Mouse (Mus musculus) naive thymus-derived CD4-positive, alpha-beta T cell, adult 5 months (primary cell): ENCODE results near the gene Gzmc. TPM values are rescaled to one million over a fixed set of nuclear protein-coding genes. Genes with fewer than 3 reads are reported as not detected.

ENCODE experiments used
- polyA plus RNA-seq: library from polyadenylated mRNA; unstranded; fragments of 100-300 nt; shearing (Covaris generic); gene quantifications from one replicate; pipeline ENCODE4 v1.2.1, GENCODE M21; 2017

Gzmc gene
- polyA plus RNA-seq = 0.92 TPM

GRCm38 (mm10) chr14:56234556-56234955, at the start of gene Gzmc:
Gzmc (minus strand) TSS chr14:56234656.

GRCm38 (mm10) chr14:56262153-56262552, 27.7 kb upstream of the Gzmc start, which contains the start of gene Gzmb:
Gzmb (minus strand) TSS chr14:56262260.

GRCm38 (mm10) chr14:56211317-56211716, 23.1 kb downstream of the Gzmc start, which contains the start of gene Gzmf:
Gzmf (minus strand) TSS chr14:56211417.

Other genes with a start within 250 kb of the Gzmc start
- gene Mcpt1, start 216.7 kb downstream of the Gzmc start, polyA plus RNA-seq = not detected
- gene Mcpt9, start 204.2 kb downstream of the Gzmc start, polyA plus RNA-seq = not detected
- not detected for gene Mcpt2, start 192.6 kb downstream of the Gzmc start, polyA plus RNA-seq
- not detected for gene Mcpt4, start 172.3 kb downstream of the Gzmc start, polyA plus RNA-seq
- gene Mcpt8, start 149.4 kb downstream of the Gzmc start, polyA plus RNA-seq = not detected
- not detected for gene Ctsg, start 132.1 kb downstream of the Gzmc start, polyA plus RNA-seq
- gene Gzme, start 114.0 kb downstream of the Gzmc start, polyA plus RNA-seq = not detected
- not detected for gene Gzmd, start 102.0 kb downstream of the Gzmc start, polyA plus RNA-seq
- gene Gzmg, start 75.1 kb downstream of the Gzmc start, polyA plus RNA-seq = not detected
- gene Gzmn, start 60.1 kb downstream of the Gzmc start, polyA plus RNA-seq = not detected
- not detected for gene Gzmf, start 23.2 kb downstream of the Gzmc start, polyA plus RNA-seq
- gene Gzmb, start 27.6 kb upstream of the Gzmc start, polyA plus RNA-seq = not detected
- not detected for gene Atp12a, start 130.4 kb upstream of the Gzmc start, polyA plus RNA-seq
- 0.10 TPM for gene Rnf17, start 167.9 kb upstream of the Gzmc start, polyA plus RNA-seq